8 mouse cellular contexts compared by ENCODE assay signal in the genomic region with DNA sequence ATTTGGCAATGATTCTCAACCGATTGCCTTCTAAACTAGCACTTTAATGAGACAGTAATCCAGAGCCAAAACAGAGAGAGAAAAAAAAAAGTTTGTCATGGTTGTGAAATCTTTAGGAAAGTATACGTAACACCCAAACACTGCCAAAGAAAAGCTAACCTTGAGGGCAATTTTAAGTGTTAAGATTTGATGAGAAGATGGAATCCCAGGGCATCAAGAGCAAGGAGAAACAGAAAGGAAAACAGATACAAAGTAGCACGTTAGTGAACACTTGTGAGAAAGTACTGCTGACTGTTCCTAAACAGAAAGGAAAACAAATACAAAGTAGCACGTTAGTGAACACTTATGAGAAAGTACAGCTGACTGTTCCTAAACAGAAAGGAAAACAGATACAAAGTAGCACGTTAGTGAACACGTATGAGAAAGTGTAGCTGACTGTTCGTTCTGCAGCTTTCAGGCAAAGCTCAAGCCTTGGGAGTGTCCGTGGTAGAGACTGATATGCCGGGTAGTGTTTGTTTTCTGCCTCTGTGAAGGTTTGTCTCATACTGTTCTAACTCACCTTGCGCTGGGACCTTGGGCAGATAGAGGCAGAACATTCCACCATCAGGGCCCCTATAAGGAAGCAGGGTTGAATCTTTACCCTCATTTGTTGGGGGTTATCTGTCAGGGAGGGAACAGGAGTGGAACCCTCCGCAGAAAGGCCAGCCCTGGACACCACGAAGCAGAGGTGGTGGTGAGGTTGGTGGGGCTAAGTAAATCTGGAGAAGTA.
DNase-seq lines count a peak whose midpoint lies in the region; ATAC-seq and TF ChIP-seq lines count a peak whose summit lies in the region.

No protein-coding gene starts in this region.

- no peak; the same call in 1 of the 2 replicates for ATAC-seq in intestine, embryonic 14.5 days (replicated peaks; ENCODE audit: low FRiP score, low TSS enrichment, low read depth)
- ATAC-seq in stomach, postnatal 0 days (ENCODE audit: low FRiP score, low TSS enrichment): peak; percentile 78

- no peak for TF ChIP-seq POLR2A in lung, adult 2 months (IDR thresholded peaks at IDR 0.05; ENCODE audit: borderline replicate concordance, extremely low read depth, low read depth, low read length)

- WGBS in intestine, embryonic 14.5 days: 44% methylated on average over 12 of the region's 12 CpGs
- 7% methylated on average over 12 of the region's 12 CpGs for WGBS in lung, adult 2 months
- WGBS in stomach, postnatal 0 days: 21% methylated on average over 12 of the region's 12 CpGs

- H3K4me3 ChIP-seq in ES-E14 (ENCODE audit: insufficient read depth in 1 of 2, low read depth in 1 of 2, low read length in 2 of 2, poor library complexity in 1 of 2, severe bottlenecking in 1 of 2): no peak overlapping the region
- peak overlapping the region; percentile 65; the same call in 1 of the 2 replicates for H3K4me3 ChIP-seq in intestine, embryonic 14.5 days (ENCODE audit: low read depth, low read length)
- peak overlapping the region; percentile 86 for H3K4me3 ChIP-seq in lung, adult 2 months (replicated peaks; ENCODE audit: extremely low read depth, low read depth, low read length)
- peak overlapping the region; percentile 81 for H3K4me3 ChIP-seq in stomach, postnatal 0 days (ENCODE audit: low read depth, low read length)

- DNase-seq in 416B (ENCODE audit: low read depth): peak; percentile 61
- DNase-seq in ES-E14 (ENCODE audit: low read depth, low spot score): peak; percentile 3
- peak; percentile 83 for DNase-seq in fat pad, adult 2 months (ENCODE audit: extremely low read depth, low read depth, low spot score)
- peak; percentile 67 for DNase-seq in intestine, embryonic 14.5 days (ENCODE audit: low spot score)
- peak; percentile 31 for DNase-seq in lung, adult 2 months
- DNase-seq in stomach, postnatal 0 days (ENCODE audit: low spot score): peak; percentile 48
- DNase-seq in retina, embryonic 14.5 days (ENCODE audit: low spot score): no peak
- DNase-seq in spleen, adult 18-20 months: no peak

- no peaks in the 10 kb centered on the region for H3K27me3 ChIP-seq in intestine, embryonic 14.5 days (replicated peaks; ENCODE audit: control insufficient read depth, insufficient read depth, low read length)
- no peaks in the 10 kb centered on the region for H3K27me3 ChIP-seq in stomach, postnatal 0 days (ENCODE audit: control insufficient read depth, insufficient read depth, low read length)

- H3K27ac ChIP-seq in ES-E14 (ENCODE audit: insufficient read depth, low read depth, low read length, poor library complexity, severe bottlenecking): no peak overlapping the region
- 0 out of 2 replicates have a peak overlapping the region, but pooled peaks have one; percentile 96 for H3K27ac ChIP-seq in intestine, embryonic 14.5 days (ENCODE audit: low read depth)
- H3K27ac ChIP-seq in stomach, postnatal 0 days (replicated peaks): peak overlapping the region; percentile 99

- in situ Hi-C loops in ES-E14 (cut with MboI; ENCODE audit: low sequenced_read_pairs in 2 of 2, unreplicated experiment in 2 of 2): no loop called here

- TF ChIP-seq CTCF in lung, adult 2 months (IDR thresholded peaks at IDR 0.05; ENCODE audit: insufficient read depth, low read length): no peak
- no peak for TF ChIP-seq CTCF in stomach, postnatal 0 days (IDR thresholded peaks at IDR 0.05; ENCODE audit: low read depth)

- no peaks in the 10 kb centered on the region for H3K9me3 ChIP-seq in ES-E14 (ENCODE audit: control insufficient read depth, insufficient read depth, low read depth, low read length)
- H3K9me3 ChIP-seq in intestine, embryonic 14.5 days (ENCODE audit: control insufficient read depth, low read length): no peaks in the 10 kb centered on the region
- no peaks in the 10 kb centered on the region for H3K9me3 ChIP-seq in stomach, postnatal 0 days (ENCODE audit: control insufficient read depth, low read length)

- H3K36me3 ChIP-seq in ES-E14 (ENCODE audit: control insufficient read depth, insufficient read depth, low read length, poor library complexity, severe bottlenecking): no peaks in the 10 kb centered on the region
- no peaks in the 10 kb centered on the region for H3K36me3 ChIP-seq in intestine, embryonic 14.5 days (ENCODE audit: control insufficient read depth, insufficient read depth, low read length)
- no peaks in the 10 kb centered on the region for H3K36me3 ChIP-seq in stomach, postnatal 0 days (ENCODE audit: control insufficient read depth, insufficient read depth, low read length)

- H3K4me1 ChIP-seq in ES-E14 (ENCODE audit: control insufficient read depth in 2 of 2, insufficient read depth in 2 of 2, low read length in 2 of 2, poor library complexity in 1 of 2): no peaks in the 10 kb centered on the region; a peak in 1 of 4 replicates
- H3K4me1 ChIP-seq in intestine, embryonic 14.5 days (replicated peaks; ENCODE audit: control insufficient read depth, insufficient read depth, low read length): 0 out of 2 replicates have a peak, but pooled peaks cover 4% of the 10 kb centered on the region
- peaks cover 4% of the 10 kb centered on the region for H3K4me1 ChIP-seq in lung, adult 2 months (ENCODE audit: control insufficient read depth, insufficient read depth, low read length)
- no peaks in the 10 kb centered on the region; the same call in 1 of the 2 replicates for H3K4me1 ChIP-seq in stomach, postnatal 0 days (replicated peaks; ENCODE audit: control insufficient read depth, insufficient read depth)

- peak overlapping the region; percentile 78 for H3K4me2 ChIP-seq in intestine, embryonic 14.5 days (ENCODE audit: low read length)
- H3K4me2 ChIP-seq in stomach, postnatal 0 days (replicated peaks; ENCODE audit: low read depth): peak overlapping the region; percentile 72

- TF ChIP-seq EP300 in stomach, postnatal 0 days (optimal IDR thresholded peaks at IDR 0.05): no peak

- H3K9ac ChIP-seq in ES-E14 (ENCODE audit: insufficient read depth, low read depth, low read length, poor library complexity, severe bottlenecking): no peak overlapping the region
- peak overlapping the region; percentile 8; the same call in 1 of the 2 replicates for H3K9ac ChIP-seq in intestine, embryonic 14.5 days (ENCODE audit: low read length)
- no peak overlapping the region; the same call in 1 of the 2 replicates for H3K9ac ChIP-seq in stomach, postnatal 0 days (ENCODE audit: low read length)

TF ChIP-seq in ES-E14, 5 proteins besides CTCF, POLR2A, EP300 and RAD21:
- TF ChIP-seq ZNF384 (IDR thresholded peaks at IDR 0.05; ENCODE audit: low read depth, low read length): no peak
- no peak for TF ChIP-seq ZC3H11A (IDR thresholded peaks at IDR 0.05; ENCODE audit: borderline replicate concordance, low read depth, low read length)
- TF ChIP-seq MAFK (IDR thresholded peaks at IDR 0.05; ENCODE audit: insufficient read depth, low read depth, low read length): no peak
- no peak for TF ChIP-seq CHD2 (IDR thresholded peaks at IDR 0.05; ENCODE audit: low read depth, low read length)
- no peak for TF ChIP-seq HCFC1 (IDR thresholded peaks at IDR 0.05; ENCODE audit: borderline replicate concordance, insufficient read depth, low read length)

Comparison
In these comparisons a context has a peak if more than half of its experiments do, and no peak if none do; other contexts are left out.
1. DNase-seq: peak in 416B (single experiment), ES-E14 (single experiment), fat pad, adult 2 months (single experiment), intestine, embryonic 14.5 days (single experiment), lung, adult 2 months (single experiment) and stomach, postnatal 0 days (single experiment); none in retina, embryonic 14.5 days (single experiment) and spleen, adult 18-20 months (0 of 2).
2. H3K4me3 ChIP-seq: peak in intestine, embryonic 14.5 days (single experiment), lung, adult 2 months (single experiment) and stomach, postnatal 0 days (single experiment); none in ES-E14 (0 of 2).